Mouse (Mus musculus) bone marrow macrophage, adult 2 months (primary cell): ENCODE results near the gene Aldh4a1.

Experiments
- CTCF ChIP-seq: IDR thresholded peaks from 2 replicates; pipeline ENCODE4 v1.5.1; 2012; ENCODE audit warnings: low read depth, mild to moderate bottlenecking, low read length, moderate library complexity
- POLR2A ChIP-seq: IDR thresholded peaks from 2 replicates; pipeline ENCODE4 v1.6.1; 2012; ENCODE audit warnings: mild to moderate bottlenecking, low read depth, low read length, borderline replicate concordance

DNA sequence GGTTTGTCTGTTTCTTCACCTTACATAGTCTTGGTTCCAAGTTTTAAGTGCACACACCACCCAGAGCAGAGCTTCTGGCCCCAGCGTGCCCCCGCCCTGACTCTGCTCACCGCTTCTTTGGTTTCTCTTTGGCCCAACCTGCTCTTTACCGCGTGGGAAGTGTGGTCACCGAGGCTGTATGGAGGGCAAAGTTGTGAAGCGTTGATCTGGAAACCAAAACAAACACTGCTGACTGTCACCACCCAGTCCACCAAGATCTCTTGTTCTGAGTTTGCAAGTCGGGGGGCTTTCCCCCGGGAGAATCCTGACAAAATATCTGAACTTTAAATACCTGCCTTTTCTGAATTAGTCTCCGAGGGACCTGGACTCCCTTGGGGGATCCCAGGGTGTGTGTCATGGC is 43.7 kb upstream of the Aldh4a1 start:
- TF ChIP-seq POLR2A (no peak), CTCF (no peak)
